Comparison of ENCODE assay signal across 8 mouse cellular contexts in the genomic region with DNA sequence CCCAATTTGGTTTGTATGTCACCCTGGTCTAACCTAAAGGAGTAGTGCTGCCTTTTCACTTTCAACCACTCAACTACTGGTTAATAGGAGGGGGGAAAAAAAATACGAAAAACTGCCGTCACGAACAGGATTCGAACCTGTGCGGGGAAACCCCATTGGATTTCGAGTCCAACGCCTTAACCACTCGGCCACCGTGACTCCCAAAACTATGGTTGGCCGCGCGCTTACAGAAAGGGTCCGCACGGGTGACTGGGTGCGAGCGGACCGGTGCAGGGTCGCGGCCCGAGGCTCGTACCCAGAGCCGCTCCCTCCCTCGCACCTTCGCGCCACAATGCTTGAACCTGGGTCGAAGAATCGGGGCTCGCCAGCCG. TPM values are rescaled to one million over a fixed set of nuclear protein-coding genes. Genes with fewer than 3 reads are reported as not detected.
DNase-seq lines count a peak whose midpoint lies in the region; ATAC-seq lines count a peak whose summit lies in the region.

No protein-coding gene starts in this region.

- peaks cover 22% of the 10 kb centered on the region for H3K36me3 ChIP-seq in hindbrain, embryonic 14.5 days (replicated peaks; ENCODE audit: control insufficient read depth, insufficient read depth)

- H3K9ac ChIP-seq in hindbrain, embryonic 14.5 days: peak overlapping the region; percentile 98

- DNase-seq in Muller cell, postnatal 12 days (ENCODE audit: inconsistent ontology term): peak; percentile 87
- peak; percentile 92 for DNase-seq in cerebellum, adult 9-10 months
- DNase-seq in frontal cortex, adult 2 months (ENCODE audit: extremely low spot score in 1 of 2, low spot score in 1 of 2): peak; percentile 72 to 98
- DNase-seq in hindbrain, embryonic 14.5 days (ENCODE audit: low spot score): peak; percentile 94
- peak; percentile 91 to 93 for DNase-seq in layer of hippocampus, postnatal 36 days
- DNase-seq in lung, postnatal 25 days (ENCODE audit: low spot score): peak; percentile 89
- DNase-seq in retina, adult 2 months (ENCODE audit: low read depth, low spot score): peak; percentile 62
- DNase-seq in thymus, postnatal 36 days: peak; percentile 83 to 85

- WGBS in hindbrain, embryonic 14.5 days: under 1% methylated on average over 29 of the region's 29 CpGs

- H3K27me3 ChIP-seq in hindbrain, embryonic 14.5 days (ENCODE audit: control insufficient read depth, insufficient read depth, low read length): no peaks in the 10 kb centered on the region

- H3K27ac ChIP-seq in hindbrain, embryonic 14.5 days: peak overlapping the region; percentile 98

- H3K9me3 ChIP-seq in hindbrain, embryonic 14.5 days (ENCODE audit: control insufficient read depth, low read length): no peaks in the 10 kb centered on the region

- H3K4me3 ChIP-seq in hindbrain, embryonic 14.5 days (replicated peaks; ENCODE audit: low read length): peak overlapping the region; percentile 89

- H3K4me1 ChIP-seq in hindbrain, embryonic 14.5 days (replicated peaks; ENCODE audit: control insufficient read depth, insufficient read depth, low read length): peaks cover 7% of the 10 kb centered on the region; the same call in 1 of the 2 replicates

- peak; percentile 70 for ATAC-seq in hindbrain, embryonic 14.5 days (ENCODE audit: low FRiP score)

- H3K4me2 ChIP-seq in hindbrain, embryonic 14.5 days (replicated peaks): peak overlapping the region; percentile 76

RNA-seq across cellular contexts. Expression of a gene that starts 0.7 kb away (rescaled TPM):
- polyA plus RNA-seq in frontal cortex, adult 2 months (2012; rRNA removed): 219 and 255 TPM in 2 replicates
- 184 and 191 TPM in 2 replicates for polyA plus RNA-seq in hindbrain, embryonic 14.5 days (2014; fragmentation: Nextera tagmentation; extraction: Ambion mirVana)
- total RNA-seq in layer of hippocampus, postnatal 36 days (2021): 100 to 1,000 TPM; 226 to 234 TPM

RNA-seq across cellular contexts. Expression of a gene that starts 35.6 kb away (rescaled TPM):
- 1,313 and 1,322 TPM in 2 replicates for polyA plus RNA-seq in frontal cortex, adult 2 months (2012; rRNA removed)
- polyA plus RNA-seq in hindbrain, embryonic 14.5 days (2014; fragmentation: Nextera tagmentation; extraction: Ambion mirVana): 825 and 884 TPM in 2 replicates
- total RNA-seq in layer of hippocampus, postnatal 36 days (2021): 100 to 1,000 TPM; 520 to 569 TPM

RNA-seq across cellular contexts. Expression of a gene that starts 40.2 kb away (rescaled TPM):
- 24.7 and 27.5 TPM in 2 replicates for polyA plus RNA-seq in frontal cortex, adult 2 months (2012; rRNA removed)
- polyA plus RNA-seq in hindbrain, embryonic 14.5 days (2014; fragmentation: Nextera tagmentation; extraction: Ambion mirVana): 5.8 and 6.1 TPM in 2 replicates
- 10 to 100 TPM; 16.2 to 19.3 TPM for total RNA-seq in layer of hippocampus, postnatal 36 days (2021)

RNA-seq across cellular contexts. Expression of a gene that starts 46.9 kb away (rescaled TPM):
- polyA plus RNA-seq in frontal cortex, adult 2 months (2012; rRNA removed): 75.5 and 76.2 TPM in 2 replicates
- polyA plus RNA-seq in hindbrain, embryonic 14.5 days (2014; fragmentation: Nextera tagmentation; extraction: Ambion mirVana): 70.9 and 83.7 TPM in 2 replicates
- 10 to 100 TPM; 74.4 to 76.3 TPM for total RNA-seq in layer of hippocampus, postnatal 36 days (2021)

RNA-seq across cellular contexts. Expression of a gene that starts 47.0 kb away (rescaled TPM):
- polyA plus RNA-seq in frontal cortex, adult 2 months (2012; rRNA removed): 75.0 and 80.7 TPM in 2 replicates
- polyA plus RNA-seq in hindbrain, embryonic 14.5 days (2014; fragmentation: Nextera tagmentation; extraction: Ambion mirVana): 134 and 140 TPM in 2 replicates
- total RNA-seq in layer of hippocampus, postnatal 36 days (2021): 10 to 100 TPM; 91.6 to 92.0 TPM

Comparison
In these comparisons a context has a peak if more than half of its experiments do, and no peak if none do; other contexts are left out.
1. Peak in every context shown above with its lines: DNase-seq, ATAC-seq, H3K4me3 ChIP-seq and H3K27ac ChIP-seq.